Comparison of ENCODE assay signal across 9 mouse cellular contexts in the genomic region with DNA sequence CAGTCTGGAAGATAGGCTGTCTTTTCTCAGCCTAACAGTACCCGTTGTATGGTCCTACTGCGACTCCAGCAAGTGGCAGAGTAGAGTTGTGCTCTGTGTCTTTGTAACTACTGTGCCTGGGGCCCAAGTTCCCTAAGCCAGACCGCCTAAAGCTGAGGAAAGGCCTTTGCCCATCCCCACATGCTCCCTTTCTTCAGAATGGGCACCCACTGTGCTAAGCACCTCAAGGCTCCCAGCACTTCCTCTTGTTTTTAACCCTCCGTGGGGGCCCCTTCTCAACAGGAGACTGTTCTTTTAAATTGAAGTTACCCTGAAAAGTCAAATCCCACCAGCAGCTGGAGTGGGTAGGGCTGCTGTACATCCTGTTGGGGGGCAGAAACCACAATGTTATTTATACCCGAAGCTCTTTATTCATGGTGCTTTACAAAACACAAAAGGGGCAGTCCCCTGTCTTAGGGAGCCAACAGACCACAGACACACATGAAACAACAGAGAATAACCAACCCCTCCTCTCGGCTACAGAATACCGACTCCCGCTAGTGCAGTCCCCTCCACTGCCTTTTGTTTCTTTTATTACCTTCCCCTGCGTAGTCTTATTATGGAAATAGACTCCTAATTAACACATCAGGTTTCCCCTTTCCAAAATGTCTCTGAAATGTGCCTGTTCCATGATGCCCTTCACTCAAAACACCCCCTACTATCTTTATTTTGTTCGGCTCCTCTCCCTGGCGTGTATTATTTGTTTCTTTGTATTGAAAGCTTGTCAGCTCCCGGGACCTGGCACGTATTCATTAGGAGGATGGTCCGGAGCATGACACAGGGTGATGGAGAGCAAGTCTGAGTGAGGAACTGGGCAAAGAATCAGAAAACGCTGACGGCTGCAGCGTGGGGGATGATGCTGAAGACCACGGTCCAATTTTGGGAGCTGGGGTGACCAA.
A peak's percentile ranks its signal among the peaks of the same experiment; 100 is the strongest.
DNase-seq lines count a peak whose midpoint lies in the region; ATAC-seq and TF ChIP-seq lines count a peak whose summit lies in the region.
"Had no signal": no experiment of that assay in that cellular context is flagged by ENCODE, and none has a peak within 500 bp of the region (broad histone marks: within the 10 kb centered on the region; RNA-seq: fewer than 3 reads in every experiment).

No protein-coding gene starts in this region.

- no peaks in the 10 kb centered on the region for H3K79me2 ChIP-seq in macrophage (ENCODE audit: inconsistent target)

- TF ChIP-seq CTCF in forebrain, postnatal 0 days (IDR thresholded peaks at IDR 0.05; ENCODE audit: low read depth) = no peak

- H3K4me1 ChIP-seq in forebrain, postnatal 0 days (ENCODE audit: insufficient read depth) = peaks cover 9% of the 10 kb centered on the region; the same call in 1 of the 2 replicates
- no peaks in the 10 kb centered on the region for H3K4me1 ChIP-seq in kidney, embryonic 14.5 days (ENCODE audit: control insufficient read depth, insufficient read depth, low read length)

- no peaks in the 10 kb centered on the region for H3K36me3 ChIP-seq in forebrain, postnatal 0 days (ENCODE audit: insufficient read depth)
- H3K36me3 ChIP-seq in kidney, embryonic 14.5 days (ENCODE audit: control insufficient read depth, insufficient read depth, low read length) = no peaks in the 10 kb centered on the region
- no peaks in the 10 kb centered on the region for H3K36me3 ChIP-seq in macrophage (ENCODE audit: inconsistent target)
- H3K36me3 ChIP-seq: G1E had no signal

- peak; percentile 74 for ATAC-seq in forebrain, postnatal 0 days
- no peak for ATAC-seq in kidney, embryonic 14.5 days (ENCODE audit: low FRiP score, low TSS enrichment)

- DNase-seq in cerebellum, postnatal 14 days = peak; percentile 58 to 59
- DNase-seq in cerebellum, adult 8-10 months = no peak
- peak; percentile 14 for DNase-seq in Muller cell, postnatal 12 days (ENCODE audit: inconsistent ontology term)
- peak; percentile 64 for DNase-seq in forebrain, postnatal 0 days
- DNase-seq in spleen, adult 18-20 months = peak; percentile 52 to 55
- no peak for DNase-seq in cerebellum, adult 9-10 months

- peak overlapping the region; percentile 42 for H3K4me2 ChIP-seq in forebrain, postnatal 0 days (ENCODE audit: low read depth)
- peak overlapping the region; percentile 32 for H3K4me2 ChIP-seq in kidney, embryonic 14.5 days (replicated peaks; ENCODE audit: low read depth, low read length)

- H3K4me3 ChIP-seq in forebrain, postnatal 0 days (ENCODE audit: low read depth, low read length) = peak overlapping the region; percentile 11
- no peak overlapping the region for H3K4me3 ChIP-seq in kidney, embryonic 14.5 days (ENCODE audit: low read length)
- peak overlapping the region; percentile 19; the same call in 1 of the 2 replicates for H3K4me3 ChIP-seq in macrophage (ENCODE audit: inconsistent target)

- H3K9ac ChIP-seq in forebrain, postnatal 0 days = peak overlapping the region; percentile 18
- H3K9ac ChIP-seq in kidney, embryonic 14.5 days (ENCODE audit: low read depth, low read length) = no peak overlapping the region

- H3K27ac ChIP-seq in forebrain, postnatal 0 days (ENCODE audit: low read depth, low read length) = peak overlapping the region; percentile 64
- H3K27ac ChIP-seq in kidney, embryonic 14.5 days (ENCODE audit: low read depth, low read length) = no peak overlapping the region
- H3K27ac ChIP-seq in macrophage = peak overlapping the region; percentile 96

- 3% methylated on average over 18 of the region's 18 CpGs for WGBS in forebrain, postnatal 0 days
- WGBS in kidney, embryonic 14.5 days = 16% methylated on average over 18 of the region's 18 CpGs
- WGBS in macrophage (ENCODE audit: missing documents) = under 1% methylated on average over 18 of the region's 18 CpGs

- no peaks in the 10 kb centered on the region for H3K27me3 ChIP-seq in forebrain, postnatal 0 days (ENCODE audit: insufficient read depth, low read length)
- H3K27me3 ChIP-seq in kidney, embryonic 14.5 days (ENCODE audit: control insufficient read depth, insufficient read depth, low read length) = peaks cover 4% of the 10 kb centered on the region

- no peaks in the 10 kb centered on the region for H3K9me3 ChIP-seq in forebrain, postnatal 0 days (ENCODE audit: low read length)
- H3K9me3 ChIP-seq in kidney, embryonic 14.5 days (ENCODE audit: control insufficient read depth, low read length) = peaks cover 23% of the 10 kb centered on the region

Comparison
In these comparisons a context has a peak if more than half of its experiments do, and no peak if none do; other contexts are left out.
1. DNase-seq: peak in cerebellum, postnatal 14 days (2 of 2), Muller cell, postnatal 12 days (single experiment), forebrain, postnatal 0 days (single experiment) and spleen, adult 18-20 months (2 of 2); none in cerebellum, adult 8-10 months (single experiment) and cerebellum, adult 9-10 months (single experiment).